Mouse (Mus musculus): ENCODE measurements around the gene Pank3. TPM values are rescaled to one million over a fixed set of nuclear protein-coding genes. Genes with fewer than 3 reads are reported as not detected.

Gene Pank3
- polyA plus RNA-seq, 1 experiment: 7.1 TPM

DNA sequence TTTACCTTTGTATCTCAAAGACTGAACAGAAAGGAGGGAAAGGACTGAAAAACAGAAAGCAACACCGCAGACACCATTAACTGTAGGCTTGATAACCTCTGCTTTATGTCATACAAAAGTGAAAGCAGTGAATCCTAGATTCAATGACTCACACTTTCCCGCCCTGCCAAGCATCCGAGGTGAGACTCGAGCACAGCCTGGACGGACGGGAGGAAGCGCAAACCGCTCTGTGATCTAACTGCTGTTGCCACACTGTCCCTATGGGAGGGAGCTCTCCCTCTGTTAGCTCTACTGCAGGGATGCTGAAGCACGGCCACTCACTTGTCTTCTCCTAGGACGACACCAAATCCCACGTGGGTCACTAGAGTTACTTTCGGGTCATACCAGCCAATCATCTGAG, 47.0 kb downstream of the Pank3 start:
- no peaks in the 10 kb centered on the region for H3K79me2 ChIP-seq (ENCODE audit: control insufficient read depth, insufficient read depth)
- no peak overlapping the region for H3K4me3 ChIP-seq (ENCODE audit: insufficient read depth, poor library complexity, severe bottlenecking)
- TF ChIP-seq MYOG (IDR thresholded peaks at IDR 0.05; ENCODE audit: control insufficient read depth, extremely low read depth, insufficient read length) (no peak), CTCF (IDR thresholded peaks at IDR 0.05; ENCODE audit: control insufficient read depth, insufficient read depth, insufficient read length) (no peak), MAX (IDR thresholded peaks at IDR 0.05) (no peak), FOSL1 (IDR thresholded peaks at IDR 0.05; ENCODE audit: insufficient read depth, low read length, poor library complexity, severe bottlenecking) (no peak), CEBPB (IDR thresholded peaks at IDR 0.05; ENCODE audit: low read depth) (no peak), MYOD1 (IDR thresholded peaks at IDR 0.05; ENCODE audit: control insufficient read depth, insufficient read length, low read depth) (no peak), USF1 (IDR thresholded peaks at IDR 0.05; ENCODE audit: low read depth) (no peak)
- no peak overlapping the region for H3ac ChIP-seq (ENCODE audit: control insufficient read depth, insufficient read length, low read depth)
- peaks cover 4% of the 10 kb centered on the region for H3K79me3 ChIP-seq (ENCODE audit: low read depth)
- no peaks in the 10 kb centered on the region for H3K27me3 ChIP-seq (ENCODE audit: control insufficient read depth, insufficient read depth, insufficient read length)
- peaks cover 98% of the 10 kb centered on the region for H3K36me3 ChIP-seq (ENCODE audit: control insufficient read depth, insufficient read depth)

DNA sequence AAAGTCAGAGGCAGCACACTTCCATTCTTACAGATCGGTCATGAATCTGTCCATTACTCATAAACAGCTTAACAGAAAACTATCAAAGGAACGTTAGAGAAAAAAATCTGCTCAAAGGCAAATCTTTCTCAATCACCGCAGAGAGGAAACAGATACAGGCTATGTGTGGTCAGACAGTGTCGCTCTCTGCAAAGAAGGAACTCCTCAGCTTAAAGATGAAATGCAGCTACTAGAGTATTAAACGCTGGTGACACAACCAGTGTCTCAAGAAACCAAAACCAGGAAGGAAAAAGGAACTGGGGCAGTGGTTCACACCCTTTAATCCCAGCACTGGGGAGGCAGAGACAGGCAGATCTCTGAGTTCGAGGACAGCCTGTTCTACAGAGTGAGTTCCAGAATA, 58.4 kb downstream of the Pank3 start:
- no peaks in the 10 kb centered on the region for H3K27me3 ChIP-seq (ENCODE audit: control insufficient read depth, insufficient read depth, insufficient read length)
- H3K79me3 ChIP-seq (ENCODE audit: low read depth): peaks cover 40% of the 10 kb centered on the region
- H3ac ChIP-seq (ENCODE audit: control insufficient read depth, insufficient read length, low read depth): no peak overlapping the region
- peaks cover 97% of the 10 kb centered on the region for H3K36me3 ChIP-seq (ENCODE audit: control insufficient read depth, insufficient read depth)
- no peak for TF ChIP-seq MYOG (IDR thresholded peaks at IDR 0.05; ENCODE audit: control insufficient read depth, extremely low read depth, insufficient read length)
- TF ChIP-seq MAX (IDR thresholded peaks at IDR 0.05): no peak
- no peak for TF ChIP-seq FOSL1 (IDR thresholded peaks at IDR 0.05; ENCODE audit: insufficient read depth, low read length, poor library complexity, severe bottlenecking)
- TF ChIP-seq CTCF (IDR thresholded peaks at IDR 0.05; ENCODE audit: control insufficient read depth, insufficient read depth, insufficient read length): no peak
- no peak for TF ChIP-seq CEBPB (IDR thresholded peaks at IDR 0.05; ENCODE audit: low read depth)
- no peak for TF ChIP-seq MYOD1 (IDR thresholded peaks at IDR 0.05; ENCODE audit: control insufficient read depth, insufficient read length, low read depth)
- TF ChIP-seq USF1 (IDR thresholded peaks at IDR 0.05; ENCODE audit: low read depth): no peak
- H3K79me2 ChIP-seq (ENCODE audit: control insufficient read depth, insufficient read depth): peaks cover 53% of the 10 kb centered on the region
- H3K4me3 ChIP-seq (ENCODE audit: insufficient read depth, poor library complexity, severe bottlenecking): no peak overlapping the region

DNA sequence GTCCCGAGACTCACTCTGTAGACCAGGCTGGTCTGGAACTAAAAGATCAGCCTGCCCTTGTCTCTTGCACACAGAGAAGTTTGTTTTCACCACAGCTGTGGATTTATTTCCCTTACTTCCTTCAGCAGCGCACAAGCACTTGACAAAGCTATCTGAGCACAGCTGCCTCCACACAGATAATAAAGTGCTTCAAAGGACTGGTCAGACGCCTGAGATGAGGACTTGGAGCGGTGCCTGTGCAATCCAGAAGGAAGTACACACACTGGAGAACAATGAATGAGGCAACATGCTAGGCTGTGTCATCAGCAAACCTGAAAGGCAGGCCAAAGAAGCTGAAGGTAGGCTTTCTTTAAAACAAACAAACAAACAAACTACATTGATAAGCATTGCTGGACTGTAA, 62.9 kb downstream of the Pank3 start:
- H3K79me3 ChIP-seq (ENCODE audit: low read depth): peaks cover 53% of the 10 kb centered on the region
- peaks cover 71% of the 10 kb centered on the region for H3K79me2 ChIP-seq (ENCODE audit: control insufficient read depth, insufficient read depth)
- peaks cover 61% of the 10 kb centered on the region for H3K36me3 ChIP-seq (ENCODE audit: control insufficient read depth, insufficient read depth)
- no peak overlapping the region for H3ac ChIP-seq (ENCODE audit: control insufficient read depth, insufficient read length, low read depth)
- TF ChIP-seq CTCF (IDR thresholded peaks at IDR 0.05; ENCODE audit: control insufficient read depth, insufficient read depth, insufficient read length) (no peak), CEBPB (IDR thresholded peaks at IDR 0.05; ENCODE audit: low read depth) (no peak), USF1 (IDR thresholded peaks at IDR 0.05; ENCODE audit: low read depth) (no peak), MAX (IDR thresholded peaks at IDR 0.05) (no peak)
- no peaks in the 10 kb centered on the region for H3K27me3 ChIP-seq (ENCODE audit: control insufficient read depth, insufficient read depth, insufficient read length)
- H3K4me3 ChIP-seq (ENCODE audit: insufficient read depth, poor library complexity, severe bottlenecking): no peak overlapping the region

DNA sequence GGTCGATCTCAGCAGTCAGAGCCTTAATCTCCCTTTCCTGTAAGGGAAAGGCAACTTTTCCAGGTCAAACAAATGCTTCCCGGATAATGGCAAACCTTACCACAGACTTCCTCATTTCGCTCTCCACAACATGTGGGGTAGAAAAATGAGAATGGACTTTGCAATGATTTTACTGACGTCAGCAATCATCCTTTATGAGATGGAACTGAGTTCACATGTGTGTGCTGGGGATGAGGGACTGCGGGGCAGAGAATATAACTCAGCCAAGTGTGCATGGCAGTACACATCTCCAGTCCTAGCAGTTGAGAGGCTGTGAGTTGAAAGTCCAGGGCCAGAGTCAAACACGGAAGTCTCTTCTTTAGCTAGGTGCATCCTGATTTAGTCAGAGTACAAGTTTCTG, 64.0 kb downstream of the Pank3 start:
- TF ChIP-seq USF1 (IDR thresholded peaks at IDR 0.05; ENCODE audit: low read depth) (no peak), FOSL1 (IDR thresholded peaks at IDR 0.05; ENCODE audit: insufficient read depth, low read length, poor library complexity, severe bottlenecking) (no peak), MYOG (IDR thresholded peaks at IDR 0.05; ENCODE audit: control insufficient read depth, extremely low read depth, insufficient read length) (no peak)
- H3K79me3 ChIP-seq (ENCODE audit: low read depth): peaks cover 53% of the 10 kb centered on the region
- no peaks in the 10 kb centered on the region for H3K27me3 ChIP-seq (ENCODE audit: control insufficient read depth, insufficient read depth, insufficient read length)
- H3K36me3 ChIP-seq (ENCODE audit: control insufficient read depth, insufficient read depth): peaks cover 50% of the 10 kb centered on the region
- peak overlapping the region; percentile 97 for H3K4me3 ChIP-seq (ENCODE audit: insufficient read depth, poor library complexity, severe bottlenecking)
- peaks cover 62% of the 10 kb centered on the region for H3K79me2 ChIP-seq (ENCODE audit: control insufficient read depth, insufficient read depth)
- H3ac ChIP-seq (ENCODE audit: control insufficient read depth, insufficient read length, low read depth): peak overlapping the region; percentile 93

DNA sequence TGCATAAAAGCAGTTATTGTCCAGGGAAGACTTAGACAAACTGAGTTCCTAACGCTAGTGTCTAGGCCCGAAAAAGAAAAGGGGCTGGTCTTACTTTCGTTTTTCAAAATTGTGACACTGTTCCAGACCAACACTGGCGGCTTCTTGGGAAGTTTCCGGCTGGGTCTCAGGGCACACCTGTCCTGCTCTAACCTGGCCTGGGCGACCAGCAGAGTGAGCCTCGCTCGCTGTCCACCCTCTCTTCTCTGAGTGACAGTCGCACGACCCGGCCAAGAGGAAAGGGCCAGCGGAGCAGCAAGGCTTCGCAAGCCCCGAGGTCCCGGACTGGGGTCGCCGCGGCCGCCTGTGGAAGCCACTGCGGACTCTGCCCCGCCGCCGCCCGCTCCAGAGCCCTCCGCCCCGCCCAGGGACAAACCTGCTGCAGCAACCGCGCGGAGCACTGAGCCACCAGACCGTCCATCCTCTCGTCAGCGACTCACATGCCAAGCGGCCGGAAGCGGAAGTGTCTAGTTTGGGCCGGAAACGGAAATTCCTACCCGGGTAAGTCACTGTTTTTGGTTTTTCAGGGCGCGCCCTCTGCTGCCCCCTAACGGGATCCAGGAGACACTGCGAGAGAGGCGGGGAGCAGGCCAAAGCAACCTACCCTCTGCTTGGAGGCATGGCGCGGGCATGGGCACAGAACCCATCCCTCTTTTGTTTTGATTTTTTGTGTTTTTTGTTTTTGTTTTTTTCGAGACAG, 64.9 kb downstream of the Pank3 start, which contains the start of gene Rars:
Rars (minus strand) TSS at position 485 of the 739 bp plus-strand sequence.
- H3K4me3 ChIP-seq (ENCODE audit: insufficient read depth, poor library complexity, severe bottlenecking): peak within 1 kb of the TSS; percentile 97
- TF ChIP-seq CEBPB (IDR thresholded peaks at IDR 0.05; ENCODE audit: low read depth): no peak
- peak; percentile 58 for TF ChIP-seq CTCF (IDR thresholded peaks at IDR 0.05; ENCODE audit: control insufficient read depth, insufficient read depth, insufficient read length)
- peak; percentile 23 for TF ChIP-seq MAX (IDR thresholded peaks at IDR 0.05)
- no peaks in the 10 kb centered on the region for H3K27me3 ChIP-seq (ENCODE audit: control insufficient read depth, insufficient read depth, insufficient read length)
- H3ac ChIP-seq (ENCODE audit: control insufficient read depth, insufficient read length, low read depth): peak within 1 kb of the TSS; percentile 93
- H3K79me2 ChIP-seq (ENCODE audit: control insufficient read depth, insufficient read depth): peaks cover 53% of the 10 kb centered on the region
- H3K36me3 ChIP-seq (ENCODE audit: control insufficient read depth, insufficient read depth): peaks cover 41% of the 10 kb centered on the region
- H3K79me3 ChIP-seq (ENCODE audit: low read depth): peaks cover 48% of the 10 kb centered on the region

Data from C2C12 (cell line).